Mouse (Mus musculus): ENCODE measurements around the gene Dera. TPM values are rescaled to one million over a fixed set of nuclear protein-coding genes. Genes with fewer than 3 reads are reported as not detected.

Gene Dera
- polyA plus RNA-seq (2017; shearing (Covaris generic)): 42.1 TPM

DNA sequence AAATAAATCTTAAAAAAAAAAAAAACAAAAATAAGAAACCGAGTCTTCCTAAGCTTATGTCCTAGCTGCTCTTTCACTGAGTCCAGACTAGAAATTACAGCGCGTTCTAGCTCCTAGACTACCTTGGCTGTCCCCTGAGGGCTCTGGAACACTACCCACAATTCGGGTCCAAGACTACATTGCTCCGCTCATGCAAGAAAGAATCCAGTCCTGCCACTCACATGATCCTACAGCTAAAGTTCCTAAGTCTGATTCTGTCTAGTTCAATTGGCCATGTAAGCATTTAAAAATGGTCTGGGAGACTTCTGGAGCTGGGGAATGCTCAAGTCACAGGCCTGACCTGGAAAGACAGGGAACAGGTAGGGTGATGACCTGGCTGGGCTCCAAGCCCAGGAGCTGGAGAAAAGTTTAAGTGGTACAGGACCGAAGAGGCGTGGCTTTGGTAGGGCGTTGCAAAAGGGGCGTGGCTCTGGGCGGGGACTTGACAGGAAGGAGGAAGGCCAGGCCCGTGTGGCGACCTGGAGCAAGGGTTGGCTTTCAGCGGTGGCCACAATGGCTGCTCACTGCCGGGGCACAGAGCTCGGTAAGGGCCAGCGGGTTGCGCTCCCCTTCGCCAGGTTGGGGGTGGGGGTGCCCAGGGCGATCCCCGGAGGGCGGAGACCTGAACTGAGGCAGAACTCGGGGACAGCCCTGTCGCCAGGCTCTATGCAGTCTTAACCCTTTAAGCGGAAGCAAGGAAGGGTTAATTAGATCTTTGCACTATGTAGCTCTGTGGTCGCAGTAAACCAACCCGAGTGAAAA, at the start of gene Dera:
Gene Dera (plus strand): TSS at position 491 of the 801 bp plus-strand sequence.

DNA sequence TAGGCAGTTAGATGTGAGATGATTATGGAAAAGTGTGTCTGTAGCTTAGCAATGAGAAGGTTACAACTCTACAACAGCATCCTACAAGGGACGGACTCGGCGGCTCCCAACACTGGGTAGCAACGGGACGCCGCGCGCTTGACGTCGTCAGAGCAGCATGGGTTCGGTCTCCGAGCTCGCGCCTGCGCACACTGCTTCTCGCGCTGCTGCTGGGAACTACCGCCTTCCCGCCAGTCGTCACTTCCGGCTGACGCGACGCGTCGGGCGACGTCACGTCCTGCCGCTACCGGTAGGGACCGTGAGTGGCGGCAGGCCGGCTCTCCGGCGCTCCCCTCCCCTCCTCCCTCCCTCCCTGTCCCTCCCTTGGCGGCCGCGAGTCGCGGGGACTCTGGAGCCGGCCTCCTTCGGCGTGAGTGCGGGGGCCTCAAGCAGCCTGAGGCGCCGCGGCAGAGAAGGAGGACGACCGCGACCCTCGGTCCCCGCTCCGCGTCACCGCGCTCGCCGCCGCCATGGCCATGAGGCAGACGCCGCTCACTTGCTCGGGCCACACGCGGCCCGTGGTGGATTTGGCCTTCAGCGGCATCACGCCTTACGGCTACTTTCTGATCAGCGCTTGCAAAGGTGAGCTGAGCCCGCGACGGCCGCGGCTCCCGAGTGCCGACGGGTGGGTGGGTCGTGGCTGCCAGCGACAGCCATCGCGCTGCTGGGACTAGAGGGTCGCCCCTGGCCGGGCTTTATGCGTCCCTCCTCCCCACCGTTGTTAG, 19.3 kb upstream of the Dera start, which contains the start of gene Strap:
Gene Strap (plus strand): TSS at position 233 of the 764 bp plus-strand sequence.

Other genes starting within 250 kb of the Dera start
- 4.6 TPM for gene Eps8, start 99.7 kb upstream of the Dera start, polyA plus RNA-seq (2017; shearing (Covaris generic))
- gene Strap, start 19.5 kb upstream of the Dera start, polyA plus RNA-seq (2017; shearing (Covaris generic)): 115 TPM

All from effector memory CD4-positive, alpha-beta T cell, adult 7 months (primary cell).